Mouse (Mus musculus): ENCODE measurements at regions not wholly inside any gene's neighbourhood (a gene's known extent, or its start where the extent isn't known, plus 50 kb on each side); places are given as distances from the start of the nearest gene placed in this dataset.

- TF ChIP-seq EP300 (IDR thresholded peaks at IDR 0.05) (no peak), CTCF (IDR thresholded peaks at IDR 0.05) (no peak)
These were observed 120.4 kb upstream of the Ndst3 start for GRCm38 (mm10) chr3:123810943-123811499.
